Mouse (Mus musculus) cerebellum, adult 8-10 months (tissue): ENCODE measurements at regions not wholly inside any gene's neighbourhood (a gene's known extent, or its start where the extent isn't known, plus 50 kb on each side); places are given as distances from the start of the nearest gene placed in this dataset.
"Not testable (repeated sequence)": the region's sequence is repeated elsewhere in the genome, so short reads cannot be mapped to it uniquely, and the experiment has no call there.

Source experiments
- DNase-seq: peaks from one replicate; pipeline ENCODE4 v3.0.0; 2022

DNA sequence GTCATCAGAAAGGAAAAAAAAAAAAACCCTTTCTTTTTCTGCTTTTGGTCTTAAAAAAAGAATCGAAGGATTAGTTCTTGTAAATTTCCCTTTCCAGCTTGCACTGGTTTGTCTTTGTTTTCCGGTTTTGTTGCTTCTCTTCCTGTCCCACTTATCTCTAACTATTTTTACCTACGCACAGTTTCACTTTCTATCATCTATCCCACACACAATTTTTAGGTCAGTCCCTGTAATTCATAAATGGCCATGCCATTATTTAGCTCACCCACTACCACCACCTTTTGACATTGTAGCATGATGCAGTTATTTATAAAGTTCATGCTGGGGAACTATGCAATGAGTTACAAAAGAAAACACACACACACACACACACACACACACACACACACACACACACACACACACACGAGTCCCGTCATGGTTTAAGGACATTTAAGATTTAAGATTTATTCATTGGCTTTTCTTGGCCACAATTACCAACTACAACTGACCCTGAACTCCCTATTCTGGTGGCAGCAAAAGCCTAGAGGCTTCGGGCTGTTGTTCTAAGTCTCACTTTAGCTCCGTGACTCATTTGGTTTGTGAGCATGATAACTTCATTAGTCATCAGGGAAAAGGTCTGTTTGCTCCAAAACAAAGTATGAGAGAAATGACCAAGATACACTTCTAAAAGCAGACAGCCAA, 164.6 kb upstream of the Gm10131 start:
- no peak for DNase-seq

- not testable (repeated sequence) for DNase-seq
Measured at GRCm38 (mm10) chr8:34274796-34275195, 163.3 kb upstream of the Gm10131 start.

DNA sequence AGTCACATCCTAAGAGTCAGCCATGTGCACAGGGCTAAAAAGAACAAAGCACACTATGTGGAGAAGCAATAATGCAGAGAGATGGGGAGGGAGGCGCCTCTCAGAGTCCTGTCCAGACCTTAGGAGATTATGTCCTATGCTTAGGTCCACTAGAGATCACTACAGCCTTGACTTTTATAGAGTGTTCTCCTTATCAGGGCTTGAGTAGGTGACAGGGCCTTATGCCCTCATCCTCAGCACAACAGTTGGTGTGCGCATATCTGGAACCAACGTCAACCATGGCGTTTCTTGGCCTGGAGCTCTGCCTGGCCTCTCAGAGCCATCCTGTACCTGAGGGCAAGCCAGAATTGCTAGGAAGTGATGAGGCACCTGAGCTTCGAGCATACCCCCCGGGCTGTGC, 162.6 kb upstream of the Gm10131 start:
- no peak for DNase-seq

DNA sequence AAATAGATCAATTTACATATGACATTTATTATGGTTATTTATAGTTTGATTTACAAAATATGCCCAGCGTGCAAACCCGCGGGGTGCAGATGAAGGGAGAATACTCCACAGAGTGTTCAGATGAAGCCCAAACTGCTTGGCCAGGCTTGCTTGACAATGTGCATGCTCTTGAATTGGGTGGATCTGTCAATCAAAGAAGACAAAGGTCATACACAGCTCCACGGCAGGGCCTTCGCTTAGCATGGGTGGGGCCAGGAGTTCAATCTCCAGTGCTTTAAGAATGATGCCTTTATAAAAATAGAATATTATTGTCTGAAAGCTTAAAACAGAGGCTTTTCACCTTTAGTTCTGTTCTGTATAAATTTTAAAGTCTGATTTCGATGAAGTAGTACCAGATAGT, 158.3 kb upstream of the Gm10131 start:
- no peak for DNase-seq

- DNase-seq, result no peak
Measured at GRCm38 (mm10) chr8:34268806-34269520, 157.4 kb upstream of the Gm10131 start.

DNA sequence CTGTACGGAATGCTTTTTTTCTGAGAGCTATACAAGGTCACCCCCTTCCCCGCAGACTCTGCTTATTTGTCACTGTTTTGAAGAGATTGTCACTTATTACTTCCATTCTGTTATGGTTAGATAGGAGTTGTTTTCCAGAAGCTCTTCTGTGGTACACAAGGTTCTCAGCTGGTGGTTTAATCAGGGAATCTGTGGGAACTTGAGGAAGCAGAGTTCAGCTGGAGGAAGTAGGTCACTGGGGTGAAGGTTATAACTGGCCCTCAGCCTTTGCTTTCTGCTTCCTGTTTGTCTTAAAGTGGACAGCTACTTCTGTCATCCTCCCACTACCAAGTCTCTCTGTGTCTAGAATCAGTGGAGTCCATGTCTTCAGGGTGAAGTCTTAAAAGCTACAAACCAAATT, 143.4 kb upstream of the Gm10131 start:
- no peak for DNase-seq

DNA sequence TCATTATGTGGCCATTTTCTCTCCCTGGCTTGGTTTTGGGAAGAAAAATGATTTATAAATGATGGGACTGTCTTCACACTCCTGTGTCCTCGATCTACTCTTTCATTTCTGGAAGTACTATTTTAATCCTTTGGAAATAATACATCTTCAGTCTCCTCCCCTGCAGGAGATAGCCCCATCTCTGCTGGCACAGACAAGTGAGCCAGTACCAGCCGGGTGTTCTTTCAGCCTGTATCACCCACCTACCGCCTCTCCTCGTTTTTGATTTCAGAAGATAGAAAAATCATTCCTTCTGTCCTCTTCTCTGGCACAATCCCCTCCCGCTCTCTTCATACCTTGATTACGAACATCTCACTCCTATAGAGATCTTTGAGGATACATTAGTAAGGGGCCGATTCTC, 140.4 kb upstream of the Gm10131 start:
- no peak for DNase-seq

GRCm38 (mm10) chr8:34239346-34239900, 127.9 kb upstream of the Gm10131 start:
- no peak for DNase-seq

DNA sequence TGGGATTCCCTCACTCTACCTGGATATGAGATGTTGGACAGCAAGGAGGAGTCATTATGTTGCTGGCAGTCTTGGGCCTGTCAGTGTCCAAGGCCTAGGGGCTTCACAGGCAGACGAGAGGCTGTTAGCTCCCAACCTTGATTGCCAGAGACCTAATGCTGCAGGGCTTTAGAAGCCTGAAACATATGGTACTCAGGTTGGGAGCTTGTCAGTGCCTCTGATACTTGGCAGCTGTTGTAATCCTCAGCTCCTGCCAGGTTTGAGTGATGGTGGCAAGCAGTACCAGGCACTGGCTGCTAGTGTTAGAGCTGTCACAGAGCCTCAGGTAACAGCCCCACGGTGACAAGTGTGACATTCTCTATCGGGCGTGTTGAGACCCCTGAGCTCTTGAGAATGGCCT, 122.2 kb upstream of the Gm10131 start:
- DNase-seq, result peak; percentile 37

- DNase-seq, result no peak
Measured at GRCm38 (mm10) chr8:34229477-34229876, 117.9 kb upstream of the Gm10131 start.

DNA sequence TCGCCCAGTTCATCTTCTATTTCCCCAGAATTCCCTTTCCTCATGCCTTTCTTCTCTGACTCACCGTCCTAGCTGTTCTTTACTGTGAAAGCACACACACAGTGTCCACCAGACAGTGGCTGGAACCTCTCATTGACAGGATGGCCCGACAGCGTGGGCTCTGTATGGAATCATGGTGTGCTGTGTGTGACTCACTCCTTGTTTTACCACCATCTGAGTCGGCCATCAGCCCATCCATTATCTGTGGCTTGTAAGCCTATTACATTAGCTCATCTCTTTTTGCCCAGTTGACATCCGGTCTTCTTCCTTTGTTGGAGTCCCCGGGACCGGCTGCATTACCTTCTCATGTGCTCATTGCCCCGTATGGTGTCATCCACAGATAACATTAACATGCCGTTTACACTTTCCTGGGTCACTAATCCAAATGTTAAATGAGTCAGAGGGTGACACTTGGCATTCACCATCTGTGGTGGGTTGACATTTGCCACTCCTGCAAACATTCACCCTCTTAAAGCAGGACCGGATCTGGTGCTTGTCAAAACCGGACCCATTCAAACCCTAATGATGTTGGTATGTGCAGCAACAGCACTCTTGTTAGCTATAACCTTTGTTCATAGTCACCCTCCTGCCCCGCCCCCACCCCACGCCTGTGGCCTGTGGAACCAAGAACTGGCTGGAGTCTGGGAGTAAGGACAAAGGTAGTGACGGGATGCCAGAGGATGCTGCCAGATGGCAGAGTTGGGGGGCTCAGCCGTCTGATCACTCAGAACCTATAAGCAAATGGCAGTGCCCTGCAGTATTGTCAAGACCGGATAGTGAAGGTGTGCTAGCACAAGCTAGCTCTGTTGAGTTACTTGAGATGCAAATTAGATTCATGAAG, 113.7 kb upstream of the Gm10131 start:
- no peak for DNase-seq

DNA sequence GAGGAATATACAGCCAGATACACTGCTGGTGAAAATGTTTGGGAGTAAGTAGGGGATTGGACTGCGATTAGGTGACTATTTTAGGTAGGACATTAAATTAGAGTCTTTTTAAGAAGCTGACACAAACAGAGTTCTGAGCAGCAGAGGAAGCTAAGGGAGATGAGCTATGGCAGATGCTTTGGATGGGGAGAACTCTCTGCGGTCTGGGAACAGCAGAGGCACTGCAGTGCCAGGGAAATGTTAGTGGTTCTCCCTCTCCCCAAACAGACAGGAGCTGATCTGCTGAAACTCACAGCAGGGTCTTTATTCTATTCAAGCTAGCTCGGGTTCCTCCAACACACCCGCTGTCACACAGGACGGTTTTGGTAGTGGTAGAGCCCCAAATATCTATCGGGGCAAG, 110.7 kb upstream of the Gm10131 start:
- DNase-seq, result no peak
